Mouse (Mus musculus) liver, embryonic 14.5 days (tissue): ENCODE measurements at regions not wholly inside any gene's neighbourhood (a gene's known extent, or its start where the extent isn't known, plus 50 kb on each side); places are given as distances from the start of the nearest gene placed in this dataset.

Experiments
- ATAC-seq: fragments of 200-750 bp; cut with Nextera tagmentation; 2 replicates; pipeline ENCODE4 v1.8.0; 2017; ENCODE audit warnings: moderate number of reproducible peaks, mild to moderate bottlenecking, moderate library complexity; ENCODE audit not compliant: insufficient read depth
- DNase-seq, 3 experiments: peaks; one replicate each; pipeline ENCODE4 v3.0.0-alpha.2; 2012 to 2013; ENCODE audit warnings: low read depth in 3 of 3, low spot score in 3 of 3
- H3K27ac ChIP-seq: fragments of 300-500 bp; sonication (generic); 2 replicates; pipeline ENCODE4 v1.5.1; 2014; ENCODE audit warnings: moderate library complexity, mild to moderate bottlenecking, control low read depth, inconsistent platforms
- H3K27me3 ChIP-seq: fragments of 300-500 bp; sonication (generic); 2 replicates; pipeline ENCODE4 v1.6.1; 2014; ENCODE audit warnings: mild to moderate bottlenecking, low read length, moderate library complexity; ENCODE audit not compliant: control insufficient read depth, insufficient read depth
- H3K36me3 ChIP-seq: fragments of 300-500 bp; sonication (generic); replicated peaks from 2 replicates; pipeline ENCODE4 v1.6.1; 2014; ENCODE audit warnings: low read depth; ENCODE audit not compliant: control insufficient read depth, insufficient read depth
- H3K4me1 ChIP-seq, 2 experiments: fragments of 200-500 bp in 1 of 2; fragments of 300-500 bp in 1 of 2; sonication (generic) in 1 of 2; replicated peaks; 2 replicates each; pipeline ENCODE4 v1.6.1; 2012 to 2014; ENCODE audit warnings: antibody characterized with exemption in 1 of 2, inconsistent platforms in 1 of 2, low read length in 1 of 2; ENCODE audit not compliant: control insufficient read depth in 2 of 2, insufficient read depth in 2 of 2
- H3K4me2 ChIP-seq: fragments of 300-500 bp; sonication (generic); 2 replicates; pipeline ENCODE4 v1.6.1; 2014; ENCODE audit warnings: low read depth, mild to moderate bottlenecking, control low read depth, moderate library complexity
- H3K4me3 ChIP-seq, 2 experiments: fragments of 200-500 bp in 1 of 2; fragments of 300-500 bp in 1 of 2; sonication (generic) in 1 of 2; 2 replicates each; pipeline ENCODE4 v1.5.1; 2012 to 2014; ENCODE audit warnings: low read depth in 2 of 2, low read length in 2 of 2, mild to moderate bottlenecking in 2 of 2, control low read depth in 1 of 2, inconsistent platforms in 1 of 2, moderate library complexity in 1 of 2; ENCODE audit not compliant: insufficient read depth in 1 of 2
- H3K9ac ChIP-seq: fragments of 300-500 bp; sonication (generic); replicated peaks from 2 replicates; pipeline ENCODE4 v1.6.1; 2014; ENCODE audit warnings: mild to moderate bottlenecking, control low read depth, moderate library complexity
- H3K9me3 ChIP-seq: fragments of 300-500 bp; sonication (generic); 2 replicates; pipeline ENCODE4 v1.6.1; 2016; ENCODE audit warnings: low read length, mixed read lengths; ENCODE audit not compliant: control insufficient read depth
- CTCF ChIP-seq: IDR thresholded peaks from 2 replicates; pipeline ENCODE4 v1.5.1; 2016; ENCODE audit warnings: antibody characterized with exemption, low read depth, control low read depth
- EP300 ChIP-seq: IDR thresholded peaks from 2 replicates; pipeline ENCODE4 v1.6.1; 2016; ENCODE audit warnings: antibody characterized with exemption, low read depth
- WGBS: fragments of 180-500 bp; shearing (Covaris S2); extraction: QIAGEN DNeasy Blood & Tissue Kit; methylation state at CpG from one replicate; pipeline ENCODE4 v1.1.7; 2014; ENCODE audit not compliant: insufficient replicate concordance; 5-methylcytosine and 5-hydroxymethylcytosine counted together

- Histone ChIP-seq H3K27ac (no peak overlapping the region), H3K9ac (no peak overlapping the region), H3K27me3 (no peaks in the 10 kb centered on the region), H3K36me3 (no peaks in the 10 kb centered on the region), H3K4me2 (no peak overlapping the region), H3K4me1 (no peaks in the 10 kb centered on the region), H3K9me3 (no peaks in the 10 kb centered on the region), H3K4me3 (no peak overlapping the region)
- ATAC-seq (no peak), DNase-seq (no peak)
- 26% methylated on average over 6 of the region's 6 CpGs for WGBS
- TF ChIP-seq EP300 (no peak), CTCF (no peak)
Observed at GRCm38 (mm10) chr2:51219714-51220113, 70.8 kb upstream of the Rnd3 start.

- H3K36me3 ChIP-seq: no peaks in the 10 kb centered on the region
- H3K4me1 ChIP-seq: no peaks in the 10 kb centered on the region
- TF ChIP-seq EP300: no peak
- no peak for TF ChIP-seq CTCF
- H3K27me3 ChIP-seq: no peaks in the 10 kb centered on the region
- H3K4me2 ChIP-seq: no peak overlapping the region
- H3K4me3 ChIP-seq: no peak overlapping the region
- no peaks in the 10 kb centered on the region for H3K9me3 ChIP-seq
- H3K27ac ChIP-seq: no peak overlapping the region
- no peak overlapping the region for H3K9ac ChIP-seq
- WGBS: 61% methylated on average over 7 of the region's 7 CpGs
- no peak for DNase-seq
- ATAC-seq: no peak
Observed at GRCm38 (mm10) chr2:51207150-51208022, 58.5 kb upstream of the Rnd3 start.

- Histone ChIP-seq H3K27ac (no peak overlapping the region), H3K4me2 (no peak overlapping the region), H3K4me3 (no peak overlapping the region), H3K4me1 (no peaks in the 10 kb centered on the region), H3K27me3 (no peaks in the 10 kb centered on the region), H3K36me3 (no peaks in the 10 kb centered on the region), H3K9ac (no peak overlapping the region), H3K9me3 (no peaks in the 10 kb centered on the region)
- ATAC-seq: no peak
- WGBS: 35% methylated on average over 4 of the region's 4 CpGs
- TF ChIP-seq EP300 (no peak), CTCF (no peak)
- no peak for DNase-seq
Observed at GRCm38 (mm10) chr2:51206332-51206731, 57.4 kb upstream of the Rnd3 start.
